Mouse (Mus musculus): ENCODE measurements around the gene Cd151.

- TF ChIP-seq POLR2A (IDR thresholded peaks at IDR 0.05; ENCODE audit: insufficient read depth, low read depth, low read length), result no peak
- TF ChIP-seq CTCF (IDR thresholded peaks at IDR 0.05; ENCODE audit: insufficient read depth, low read depth, low read length), result no peak
Measured at GRCm38 (mm10) chr7:141502556-141502905, 35.3 kb downstream of the Cd151 start.

Data from olfactory bulb, adult 2 months (tissue).